7 mouse cellular contexts compared by ENCODE assay signal in the genomic region with DNA sequence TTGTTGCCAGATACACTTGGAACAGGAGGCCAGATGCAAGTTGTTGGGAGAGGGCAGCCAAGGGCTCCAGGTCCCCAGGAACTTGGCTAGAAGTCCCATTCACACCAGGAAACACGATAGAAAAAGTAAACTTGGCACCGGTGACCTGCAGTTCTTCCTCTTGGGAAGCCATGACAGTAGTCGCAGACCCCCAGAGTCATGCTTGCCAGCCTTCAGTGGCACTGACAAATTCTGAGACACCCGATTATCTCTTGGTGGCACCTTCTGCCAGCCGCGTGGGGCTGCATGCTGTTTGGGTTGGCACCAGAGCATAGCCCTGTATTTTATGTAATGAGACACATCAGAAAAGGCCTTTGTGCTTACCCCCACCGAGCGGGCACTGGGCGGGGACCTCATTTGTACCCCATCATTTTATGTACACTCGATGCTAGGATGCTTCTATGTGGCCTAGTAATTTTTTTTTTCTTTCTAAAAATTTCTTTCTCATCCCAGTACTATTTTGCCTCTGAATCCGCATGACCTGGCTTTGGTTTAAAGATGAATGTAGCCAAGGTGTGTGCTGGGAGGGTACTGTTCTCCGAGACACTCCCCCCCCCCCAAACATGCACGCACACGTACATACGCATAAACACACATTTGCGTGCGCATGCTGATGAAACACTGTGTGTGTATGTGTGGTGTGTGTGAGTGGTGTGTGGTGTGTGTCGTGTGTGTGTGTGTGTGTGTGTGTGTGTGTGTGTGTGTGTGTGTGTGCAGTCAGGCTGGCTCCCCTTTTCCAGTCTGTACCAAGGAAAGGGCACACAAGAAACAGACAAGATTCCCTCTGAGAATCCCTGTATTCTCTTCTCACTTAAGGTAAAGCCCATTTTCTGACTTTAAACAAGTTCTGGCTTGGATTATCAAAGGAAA.
DNase-seq lines count a peak whose midpoint lies in the region; ATAC-seq and TF ChIP-seq lines count a peak whose summit lies in the region.

No protein-coding gene starts in this region.

- no peaks in the 10 kb centered on the region for H3K36me3 ChIP-seq in neural tube, embryonic 12.5 days
- H3K36me3 ChIP-seq in forebrain, embryonic 10.5 days (replicated peaks), result peaks cover 6% of the 10 kb centered on the region; the same call in 1 of the 2 replicates
- no peaks in the 10 kb centered on the region for H3K36me3 ChIP-seq in limb, embryonic 11.5 days (ENCODE audit: control insufficient read depth, insufficient read depth, low read length)
- H3K36me3 ChIP-seq in thymus, adult 2 months (ENCODE audit: control insufficient read depth, insufficient read depth, low read length), result no peaks in the 10 kb centered on the region

- TF ChIP-seq CTCF in thymus, adult 2 months (IDR thresholded peaks at IDR 0.05; ENCODE audit: borderline replicate concordance, control insufficient read depth, extremely low read depth, insufficient read depth, low read length, poor library complexity), result no peak

- WGBS in neural tube, embryonic 12.5 days, result 24% methylated on average over 18 of the region's 18 CpGs
- 44% methylated on average over 18 of the region's 18 CpGs for WGBS in forebrain, embryonic 10.5 days
- whole genome bisulfite sequencing in limb, embryonic 11.5 days, result 61% methylated on average over 18 of the region's 18 CpGs
- 95% methylated on average over 18 of the region's 18 CpGs for WGBS in thymus, adult 2 months

- H3K27me3 ChIP-seq in neural tube, embryonic 12.5 days (replicated peaks), result peaks cover 28% of the 10 kb centered on the region
- H3K27me3 ChIP-seq in forebrain, embryonic 10.5 days (ENCODE audit: poor library complexity, severe bottlenecking), result peaks cover 68% of the 10 kb centered on the region
- H3K27me3 ChIP-seq in limb, embryonic 11.5 days (ENCODE audit: control insufficient read depth, insufficient read depth, low read length), result no peaks in the 10 kb centered on the region
- H3K27me3 ChIP-seq in thymus, adult 2 months (ENCODE audit: control insufficient read depth, insufficient read depth, low read length), result no peaks in the 10 kb centered on the region

- H3K4me1 ChIP-seq in neural tube, embryonic 12.5 days, result peaks cover 40% of the 10 kb centered on the region
- H3K4me1 ChIP-seq in forebrain, embryonic 10.5 days, result peaks cover 54% of the 10 kb centered on the region
- H3K4me1 ChIP-seq in limb, embryonic 11.5 days (ENCODE audit: control insufficient read depth, insufficient read depth, low read length), result peaks cover 23% of the 10 kb centered on the region
- H3K4me1 ChIP-seq in thymus, adult 2 months (replicated peaks; ENCODE audit: control insufficient read depth, insufficient read depth, low read length), result no peaks in the 10 kb centered on the region

- no peak for DNase-seq in neural tube, embryonic 10.5 days (ENCODE audit: extremely low spot score, low spot score)
- no peak for DNase-seq in forebrain, embryonic 10.5 days (ENCODE audit: extremely low spot score, low spot score)
- no peak for DNase-seq in limb, embryonic 11.5 days (ENCODE audit: low spot score)
- no peak for DNase-seq in thymus, adult 2 months
- no peak for DNase-seq in urinary bladder, postnatal 25 days (ENCODE audit: low spot score)

- no peak for TF ChIP-seq POLR2A in thymus, adult 2 months (IDR thresholded peaks at IDR 0.05; ENCODE audit: control insufficient read depth, extremely low read depth, insufficient read depth, low read length, poor library complexity)

- no peak overlapping the region for H3K9ac ChIP-seq in neural tube, embryonic 12.5 days
- no peak overlapping the region for H3K9ac ChIP-seq in limb, embryonic 11.5 days (ENCODE audit: low read length)

- H3K4me2 ChIP-seq in neural tube, embryonic 12.5 days (replicated peaks), result peak overlapping the region; percentile 47
- H3K4me2 ChIP-seq in limb, embryonic 11.5 days (ENCODE audit: low read depth, severe bottlenecking), result no peak overlapping the region

- ATAC-seq in neural tube, embryonic 12.5 days (ENCODE audit: low FRiP score, low read depth), result peak; percentile 22
- no peak for ATAC-seq in limb, embryonic 11.5 days (ENCODE audit: insufficient number of reproducible peaks, low FRiP score, low TSS enrichment, low read depth)
- no peak for ATAC-seq in megakaryocyte, adult 5-6 weeks (ENCODE audit: poor library complexity, severe bottlenecking)

- no peak overlapping the region for H3K4me3 ChIP-seq in neural tube, embryonic 12.5 days
- no peak overlapping the region; the same call in 1 of the 2 replicates for H3K4me3 ChIP-seq in forebrain, embryonic 10.5 days
- no peak overlapping the region for H3K4me3 ChIP-seq in limb, embryonic 11.5 days (ENCODE audit: low read depth, low read length)
- no peak overlapping the region for H3K4me3 ChIP-seq in thymus, adult 2 months (ENCODE audit: control insufficient read depth, insufficient read depth, low read length)

- no peak overlapping the region for H3K27ac ChIP-seq in neural tube, embryonic 12.5 days
- peak overlapping the region; percentile 48; the same call in 1 of the 2 replicates for H3K27ac ChIP-seq in forebrain, embryonic 10.5 days
- 0 out of 2 replicates have a peak overlapping the region, but pooled peaks have one; percentile 30 for H3K27ac ChIP-seq in limb, embryonic 11.5 days (replicated peaks; ENCODE audit: low read depth, low read length)
- no peak overlapping the region for H3K27ac ChIP-seq in thymus, adult 2 months (ENCODE audit: control insufficient read depth, insufficient read depth, low read length)

- H3K9me3 ChIP-seq in neural tube, embryonic 12.5 days, result no peaks in the 10 kb centered on the region
- H3K9me3 ChIP-seq in forebrain, embryonic 10.5 days, result no peaks in the 10 kb centered on the region
- H3K9me3 ChIP-seq in limb, embryonic 11.5 days (ENCODE audit: control insufficient read depth, low read length), result no peaks in the 10 kb centered on the region

Comparison
In these comparisons a context has a peak if more than half of its experiments do, and no peak if none do; other contexts are left out.
1. H3K27ac ChIP-seq: peak in forebrain, embryonic 10.5 days (single experiment) and limb, embryonic 11.5 days (single experiment); none in neural tube, embryonic 12.5 days (single experiment) and thymus, adult 2 months (single experiment).